Mouse (Mus musculus): ENCODE measurements at regions not wholly inside any gene's neighbourhood (a gene's known extent, or its start where the extent isn't known, plus 50 kb on each side); places are given as distances from the start of the nearest gene placed in this dataset.
"Not testable (repeated sequence)": the region's sequence is repeated elsewhere in the genome, so short reads cannot be mapped to it uniquely, and the experiment has no call there.

- ATAC-seq (ENCODE audit: low read depth), result no peak
- no peak overlapping the region for H3K4me2 ChIP-seq (ENCODE audit: low read depth, low read length)
These were observed 157.4 kb downstream of the Prdm2 start for GRCm38 (mm10) chr4:143055371-143055770.

GRCm38 (mm10) chr4:143053029-143053428 is 159.8 kb downstream of the Prdm2 start:
- Histone ChIP-seq H3K4me3 (ENCODE audit: low read depth, low read length) (no peak overlapping the region), H3K4me2 (ENCODE audit: low read depth, low read length) (no peak overlapping the region), H3K9me3 (ENCODE audit: control insufficient read depth, low read length) (no peaks in the 10 kb centered on the region), H3K27me3 (ENCODE audit: control insufficient read depth, insufficient read depth, low read length) (no peaks in the 10 kb centered on the region), H3K36me3 (ENCODE audit: control insufficient read depth, insufficient read depth, low read length) (no peaks in the 10 kb centered on the region), H3K27ac (ENCODE audit: low read depth, low read length) (no peak overlapping the region), H3K4me1 (ENCODE audit: control insufficient read depth, insufficient read depth, low read length) (no peaks in the 10 kb centered on the region), H3K9ac (replicated peaks; ENCODE audit: low read depth, low read length) (no peak overlapping the region)
- ATAC-seq (ENCODE audit: low read depth), result no peak
- WGBS, result 56% methylated on average over 5 of the region's 5 CpGs

More at GRCm38 (mm10) chr4:143055371-143055770, 157.4 kb downstream of the Prdm2 start:
- Histone ChIP-seq H3K27me3 (ENCODE audit: control insufficient read depth, insufficient read depth, low read length) (no peaks in the 10 kb centered on the region), H3K27ac (ENCODE audit: low read depth, low read length) (no peak overlapping the region), H3K4me1 (ENCODE audit: control insufficient read depth, insufficient read depth, low read length) (no peaks in the 10 kb centered on the region), H3K9me3 (ENCODE audit: control insufficient read depth, low read length) (no peaks in the 10 kb centered on the region), H3K36me3 (ENCODE audit: control insufficient read depth, insufficient read depth, low read length) (no peaks in the 10 kb centered on the region), H3K9ac (replicated peaks; ENCODE audit: low read depth, low read length) (no peak overlapping the region), H3K4me3 (ENCODE audit: low read depth, low read length) (no peak overlapping the region)
- WGBS, result 83% methylated on average over 7 of the region's 7 CpGs

- no peak overlapping the region for H3K27ac ChIP-seq (ENCODE audit: low read depth, low read length)
- H3K9ac ChIP-seq (replicated peaks; ENCODE audit: low read depth, low read length), result no peak overlapping the region
- no peak overlapping the region for H3K4me3 ChIP-seq (ENCODE audit: low read depth, low read length)
- H3K27me3 ChIP-seq (ENCODE audit: control insufficient read depth, insufficient read depth, low read length), result no peaks in the 10 kb centered on the region
- no peak overlapping the region for H3K4me2 ChIP-seq (ENCODE audit: low read depth, low read length)
- no peaks in the 10 kb centered on the region for H3K9me3 ChIP-seq (ENCODE audit: control insufficient read depth, low read length)
- no peaks in the 10 kb centered on the region for H3K4me1 ChIP-seq (ENCODE audit: control insufficient read depth, insufficient read depth, low read length)
- no peak for ATAC-seq (ENCODE audit: low read depth)
- 93% methylated on average over 1 of the region's 1 CpGs for WGBS
- no peaks in the 10 kb centered on the region for H3K36me3 ChIP-seq (ENCODE audit: control insufficient read depth, insufficient read depth, low read length)
These were observed 161.6 kb downstream of the Prdm2 start for GRCm38 (mm10) chr4:143051205-143051604.

GRCm38 (mm10) chr4:143045245-143045644 is 167.6 kb downstream of the Prdm2 start:
- WGBS, result 6% methylated on average over 7 of the region's 7 CpGs
- Histone ChIP-seq H3K9ac (replicated peaks; ENCODE audit: low read depth, low read length) (no peak overlapping the region), H3K27me3 (ENCODE audit: control insufficient read depth, insufficient read depth, low read length) (no peaks in the 10 kb centered on the region), H3K9me3 (ENCODE audit: control insufficient read depth, low read length) (no peaks in the 10 kb centered on the region), H3K4me1 (ENCODE audit: control insufficient read depth, insufficient read depth, low read length) (peaks cover 16% of the 10 kb centered on the region), H3K4me3 (ENCODE audit: low read depth, low read length) (no peak overlapping the region), H3K27ac (ENCODE audit: low read depth, low read length) (no peak overlapping the region), H3K36me3 (ENCODE audit: control insufficient read depth, insufficient read depth, low read length) (no peaks in the 10 kb centered on the region), H3K4me2 (ENCODE audit: low read depth, low read length) (no peak overlapping the region)
- peak; percentile 89 for ATAC-seq (ENCODE audit: low read depth)

GRCm38 (mm10) chr4:143042806-143043205 is 170.0 kb downstream of the Prdm2 start:
- H3K27me3 ChIP-seq (ENCODE audit: control insufficient read depth, insufficient read depth, low read length), result no peaks in the 10 kb centered on the region
- ATAC-seq (ENCODE audit: low read depth), result no peak
- H3K9me3 ChIP-seq (ENCODE audit: control insufficient read depth, low read length), result no peaks in the 10 kb centered on the region
- H3K4me2 ChIP-seq (ENCODE audit: low read depth, low read length), result no peak overlapping the region
- no peak overlapping the region for H3K27ac ChIP-seq (ENCODE audit: low read depth, low read length)
- no peak overlapping the region for H3K4me3 ChIP-seq (ENCODE audit: low read depth, low read length)
- 22% methylated on average over 6 of the region's 6 CpGs for WGBS
- H3K9ac ChIP-seq (replicated peaks; ENCODE audit: low read depth, low read length), result no peak overlapping the region
- H3K36me3 ChIP-seq (ENCODE audit: control insufficient read depth, insufficient read depth, low read length), result no peaks in the 10 kb centered on the region
- peaks cover 16% of the 10 kb centered on the region for H3K4me1 ChIP-seq (ENCODE audit: control insufficient read depth, insufficient read depth, low read length)

- Histone ChIP-seq H3K4me2 (ENCODE audit: low read depth, low read length) (no peak overlapping the region), H3K9ac (replicated peaks; ENCODE audit: low read depth, low read length) (no peak overlapping the region), H3K9me3 (ENCODE audit: control insufficient read depth, low read length) (no peaks in the 10 kb centered on the region), H3K4me1 (ENCODE audit: control insufficient read depth, insufficient read depth, low read length) (peaks cover 11% of the 10 kb centered on the region), H3K4me3 (ENCODE audit: low read depth, low read length) (no peak overlapping the region), H3K27ac (ENCODE audit: low read depth, low read length) (no peak overlapping the region), H3K27me3 (ENCODE audit: control insufficient read depth, insufficient read depth, low read length) (no peaks in the 10 kb centered on the region), H3K36me3 (ENCODE audit: control insufficient read depth, insufficient read depth, low read length) (no peaks in the 10 kb centered on the region)
- 78% methylated on average over 9 of the region's 9 CpGs for WGBS
- no peak for ATAC-seq (ENCODE audit: low read depth)
These were observed 174.2 kb downstream of the Prdm2 start for GRCm38 (mm10) chr4:143038626-143039025.

GRCm38 (mm10) chr4:143036704-143037103 is 176.1 kb downstream of the Prdm2 start:
- Histone ChIP-seq H3K4me1 (ENCODE audit: control insufficient read depth, insufficient read depth, low read length) (no peaks in the 10 kb centered on the region), H3K27me3 (ENCODE audit: control insufficient read depth, insufficient read depth, low read length) (no peaks in the 10 kb centered on the region), H3K4me2 (ENCODE audit: low read depth, low read length) (no peak overlapping the region), H3K36me3 (ENCODE audit: control insufficient read depth, insufficient read depth, low read length) (no peaks in the 10 kb centered on the region), H3K9ac (replicated peaks; ENCODE audit: low read depth, low read length) (no peak overlapping the region), H3K9me3 (ENCODE audit: control insufficient read depth, low read length) (no peaks in the 10 kb centered on the region), H3K4me3 (ENCODE audit: low read depth, low read length) (no peak overlapping the region), H3K27ac (ENCODE audit: low read depth, low read length) (no peak overlapping the region)
- WGBS, result 29% methylated on average over 4 of the region's 4 CpGs
- ATAC-seq (ENCODE audit: low read depth), result no peak

- not testable (repeated sequence) for H3K4me1 ChIP-seq (ENCODE audit: control insufficient read depth, insufficient read depth, low read length); H3K27me3 ChIP-seq (ENCODE audit: control insufficient read depth, insufficient read depth, low read length); H3K36me3 ChIP-seq (ENCODE audit: control insufficient read depth, insufficient read depth, low read length); H3K9me3 ChIP-seq (ENCODE audit: control insufficient read depth, low read length); H3K27ac ChIP-seq (ENCODE audit: low read depth, low read length); H3K4me3 ChIP-seq (ENCODE audit: low read depth, low read length); H3K9ac ChIP-seq (replicated peaks; ENCODE audit: low read depth, low read length); ATAC-seq (ENCODE audit: low read depth); H3K4me2 ChIP-seq (ENCODE audit: low read depth, low read length)
- WGBS, result 59% methylated on average over 2 of the region's 2 CpGs
These were observed 177.7 kb downstream of the Prdm2 start for GRCm38 (mm10) chr4:143035089-143035488.

GRCm38 (mm10) chr4:143034324-143034723 is 178.5 kb downstream of the Prdm2 start:
- H3K27ac ChIP-seq (ENCODE audit: low read depth, low read length); ATAC-seq (ENCODE audit: low read depth); H3K27me3 ChIP-seq (ENCODE audit: control insufficient read depth, insufficient read depth, low read length); H3K4me1 ChIP-seq (ENCODE audit: control insufficient read depth, insufficient read depth, low read length); H3K9ac ChIP-seq (replicated peaks; ENCODE audit: low read depth, low read length); H3K36me3 ChIP-seq (ENCODE audit: control insufficient read depth, insufficient read depth, low read length); H3K4me2 ChIP-seq (ENCODE audit: low read depth, low read length); H3K4me3 ChIP-seq (ENCODE audit: low read depth, low read length); H3K9me3 ChIP-seq (ENCODE audit: control insufficient read depth, low read length): not testable (repeated sequence)
- WGBS, result 92% methylated on average over 2 of the region's 2 CpGs

- H3K36me3 ChIP-seq (ENCODE audit: control insufficient read depth, insufficient read depth, low read length); H3K27me3 ChIP-seq (ENCODE audit: control insufficient read depth, insufficient read depth, low read length); H3K4me1 ChIP-seq (ENCODE audit: control insufficient read depth, insufficient read depth, low read length); H3K9me3 ChIP-seq (ENCODE audit: control insufficient read depth, low read length); ATAC-seq (ENCODE audit: low read depth); H3K27ac ChIP-seq (ENCODE audit: low read depth, low read length); H3K4me2 ChIP-seq (ENCODE audit: low read depth, low read length); H3K9ac ChIP-seq (replicated peaks; ENCODE audit: low read depth, low read length); H3K4me3 ChIP-seq (ENCODE audit: low read depth, low read length): not testable (repeated sequence)
- WGBS, result 77% methylated on average over 4 of the region's 4 CpGs
These were observed 183.0 kb downstream of the Prdm2 start for GRCm38 (mm10) chr4:143029813-143030212.
